Mouse (Mus musculus): Measurements from ENCODE around the gene Zfp217.

The Zfp217 gene

DNA sequence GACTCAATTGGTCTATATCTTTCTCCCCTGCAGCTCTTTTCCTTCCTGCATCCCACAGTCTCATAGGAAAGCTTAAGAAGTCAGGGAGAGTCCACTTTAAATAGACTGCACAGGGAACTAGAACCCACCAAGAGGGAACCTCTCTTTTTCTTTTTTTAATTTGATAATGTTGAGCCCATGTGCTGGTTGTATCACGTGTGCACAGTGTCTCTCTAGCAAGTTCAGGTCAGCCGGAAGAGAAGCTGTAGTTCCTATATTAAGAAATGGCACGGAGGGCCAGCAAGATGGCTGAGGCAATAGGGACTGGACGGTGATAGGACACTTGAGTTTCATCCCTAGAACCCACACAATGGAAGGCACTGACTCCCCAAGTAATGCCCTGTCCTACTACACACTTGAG, 11.1 kb upstream of the Zfp217 start:
- DNase-seq = peak in 1 of 2 experiments; percentile 5

GRCm38 (mm10) chr2:170158251-170158650, 10.3 kb upstream of the Zfp217 start:
- DNase-seq = peak; percentile 38 to 50

DNA sequence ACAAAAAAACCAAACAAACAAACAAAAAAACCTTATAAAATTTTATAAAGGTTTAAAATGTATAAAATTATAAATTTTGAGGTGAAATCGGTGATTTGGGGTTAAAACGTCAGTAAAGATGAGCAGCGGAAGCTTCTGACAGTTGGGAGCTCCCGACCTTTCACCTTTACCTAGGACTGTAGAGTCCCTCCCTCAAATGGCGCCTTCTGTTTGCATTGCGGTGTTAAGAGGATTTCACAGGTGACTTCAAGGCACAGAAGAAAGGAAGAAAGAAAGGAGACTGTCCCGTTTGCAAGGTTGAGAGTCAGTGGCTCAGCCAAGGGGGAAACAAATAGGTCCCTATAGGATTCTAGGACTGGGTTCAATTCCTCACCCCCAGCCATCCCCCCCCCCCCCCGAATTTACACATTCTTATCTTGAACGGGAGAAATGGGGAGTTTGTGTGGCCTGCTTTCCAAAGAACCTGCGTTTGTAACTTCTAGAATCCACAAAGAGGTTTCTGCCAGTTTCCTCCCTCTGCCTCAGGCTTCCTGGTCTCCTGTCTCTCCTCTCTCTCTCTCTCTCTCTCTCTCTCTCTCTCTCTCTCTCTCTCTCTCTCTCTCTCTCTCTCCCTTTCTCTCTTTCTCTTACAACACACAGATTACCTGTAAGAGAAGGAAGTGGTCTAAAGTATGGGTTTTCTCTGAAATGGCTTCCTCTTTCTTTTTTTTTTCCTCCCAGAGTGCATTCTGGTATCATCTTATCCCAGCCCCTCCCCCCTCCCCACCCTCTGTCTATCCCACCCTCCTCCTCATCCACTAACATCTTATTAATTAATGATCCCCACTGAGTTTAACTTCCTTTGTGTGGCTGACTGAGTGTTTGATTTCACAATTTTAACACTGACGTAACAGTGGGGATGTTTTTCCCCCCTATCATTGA, 9.6 kb upstream of the Zfp217 start:
- no peak for DNase-seq

DNA sequence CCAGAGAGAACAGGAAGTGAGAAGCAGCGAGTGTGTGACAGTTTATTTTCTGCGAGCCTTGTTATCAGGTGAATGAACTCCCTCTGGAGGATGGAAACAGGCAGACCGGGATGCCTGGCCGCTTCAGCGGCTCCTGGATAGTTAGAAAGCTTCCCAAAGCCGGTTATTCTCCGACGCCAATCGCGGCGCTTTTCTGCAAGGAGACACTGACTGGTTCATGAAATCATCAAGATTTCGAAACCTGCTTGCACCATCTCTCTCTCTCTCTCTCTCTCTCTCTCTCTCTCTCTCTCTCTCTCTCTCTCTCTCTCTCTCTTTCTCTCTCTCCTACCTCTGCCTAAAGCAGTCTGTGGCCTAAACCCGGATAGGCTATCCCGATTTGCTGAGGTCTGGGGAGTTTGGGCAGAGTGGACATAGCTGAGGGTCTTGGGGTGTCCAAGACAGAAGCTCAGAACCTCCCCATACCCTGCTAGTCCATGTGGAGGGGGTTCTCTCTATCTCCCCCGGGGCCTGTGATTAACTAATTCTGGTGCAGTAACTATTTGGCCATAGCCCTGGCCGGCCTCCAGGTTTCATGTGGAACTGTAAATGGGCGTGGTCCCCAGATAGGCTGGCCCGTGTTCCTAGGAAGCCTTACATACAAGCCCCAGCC, 7.3 kb upstream of the Zfp217 start:
- peak; percentile 81 to 84 for DNase-seq

- peak in 1 of 2 experiments; percentile 21 for DNase-seq
Observed at GRCm38 (mm10) chr2:170154738-170155088, 6.8 kb upstream of the Zfp217 start.

DNA sequence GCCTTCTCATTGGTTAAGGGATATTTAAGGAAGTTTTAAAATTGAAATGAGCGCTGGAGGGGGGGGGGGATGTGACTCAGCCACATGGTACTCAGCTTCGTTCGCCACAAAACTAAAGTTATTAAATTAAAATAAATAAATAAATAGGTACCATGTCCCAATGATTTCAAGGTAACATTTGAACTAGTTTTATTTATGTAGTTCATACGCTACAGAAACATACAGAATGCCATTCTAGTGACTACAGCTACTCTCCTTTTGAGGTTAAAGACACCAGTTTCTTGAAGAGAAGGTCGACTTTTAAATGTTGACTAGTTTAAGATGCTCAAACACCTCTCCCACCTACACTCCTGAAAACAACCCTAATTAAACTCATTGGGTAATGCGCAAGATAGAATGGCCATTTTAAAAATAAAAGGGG, 6.4 kb upstream of the Zfp217 start:
- no peak for DNase-seq

- DNase-seq = peak; percentile 56 to 62
Observed at GRCm38 (mm10) chr2:170153421-170154271, 5.7 kb upstream of the Zfp217 start.

- DNase-seq = peak in 1 of 2 experiments; percentile 26
Observed at GRCm38 (mm10) chr2:170152856-170153255, 5.0 kb upstream of the Zfp217 start.

DNA sequence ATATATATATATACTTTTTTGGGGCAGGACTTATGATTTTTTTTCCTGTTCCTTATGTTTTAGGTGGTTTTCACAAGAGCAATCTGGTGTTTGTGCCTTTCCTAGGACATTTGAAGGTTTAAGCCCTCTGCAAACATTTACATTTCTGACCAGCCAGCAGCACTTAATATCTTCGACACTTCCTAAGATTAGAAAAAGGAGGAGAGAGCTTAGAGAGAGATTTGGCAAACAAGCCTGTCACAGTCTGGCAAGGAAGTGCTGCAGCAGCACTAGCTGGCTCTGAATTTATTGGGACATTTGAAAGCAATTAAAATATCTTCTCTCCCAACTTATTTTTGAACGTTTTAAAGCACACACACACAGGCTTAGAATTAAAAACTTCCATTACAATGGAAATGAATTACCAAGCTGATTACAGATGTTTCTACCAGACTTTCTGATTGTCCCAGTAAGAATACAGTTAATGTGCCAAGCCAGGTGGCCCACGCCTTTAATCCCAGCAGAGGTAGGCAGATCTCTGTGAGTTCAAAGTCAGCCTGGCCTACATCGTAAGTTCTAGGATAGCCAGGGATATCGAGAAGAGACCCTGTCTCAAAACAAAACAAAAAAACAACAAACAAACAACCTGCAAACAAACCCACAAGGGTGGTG, 4.3 kb upstream of the Zfp217 start:
- DNase-seq = peak in 1 of 2 experiments; percentile 30

DNA sequence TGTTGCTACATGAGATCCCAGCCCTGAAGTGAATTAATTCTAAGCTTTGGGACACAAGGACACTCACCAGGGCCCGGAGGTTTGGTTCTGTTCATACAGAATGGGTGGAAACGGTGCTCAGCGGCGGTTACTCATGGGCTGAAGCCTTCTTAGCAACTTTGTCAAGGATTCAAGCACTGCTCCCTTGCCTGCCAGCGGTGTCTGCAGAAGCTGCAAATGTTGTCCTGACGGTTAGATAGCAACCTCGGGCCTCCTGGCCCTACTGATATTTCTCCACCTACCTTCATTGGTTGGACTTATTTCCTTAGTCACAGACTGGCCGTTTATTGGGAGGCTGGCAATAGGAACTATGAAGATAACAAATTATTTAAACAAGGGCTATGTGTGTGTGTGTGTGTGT, 3.6 kb upstream of the Zfp217 start:
- peak in 1 of 2 experiments; percentile 18 for DNase-seq

GRCm38 (mm10) chr2:170148828-170149227, 925 bp upstream of the Zfp217 start:
- peak in 1 of 2 experiments; percentile 9 for DNase-seq

DNA sequence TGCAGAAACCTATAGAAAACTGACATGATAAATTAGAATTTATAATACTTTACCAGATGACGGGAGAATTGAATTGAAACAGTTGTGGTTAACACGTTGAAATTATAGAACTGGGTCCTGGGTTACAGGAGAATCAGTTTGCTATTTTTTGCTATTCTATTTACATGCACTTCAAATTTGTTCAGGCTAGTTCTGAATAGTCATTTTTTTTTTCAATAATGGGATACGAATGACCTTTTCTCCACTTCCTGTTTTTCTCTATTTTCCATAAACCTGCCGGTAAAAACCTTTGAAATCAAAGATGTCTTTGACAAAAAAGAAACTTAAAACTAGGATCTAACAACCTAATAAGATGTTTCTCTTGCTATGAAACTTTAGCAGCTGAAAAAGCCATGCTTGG, 733 bp downstream of the Zfp217 start:
- DNase-seq = no peak

GRCm38 (mm10) chr2:170144343-170144742, 3.6 kb downstream of the Zfp217 start:
- no peak for DNase-seq

DNA sequence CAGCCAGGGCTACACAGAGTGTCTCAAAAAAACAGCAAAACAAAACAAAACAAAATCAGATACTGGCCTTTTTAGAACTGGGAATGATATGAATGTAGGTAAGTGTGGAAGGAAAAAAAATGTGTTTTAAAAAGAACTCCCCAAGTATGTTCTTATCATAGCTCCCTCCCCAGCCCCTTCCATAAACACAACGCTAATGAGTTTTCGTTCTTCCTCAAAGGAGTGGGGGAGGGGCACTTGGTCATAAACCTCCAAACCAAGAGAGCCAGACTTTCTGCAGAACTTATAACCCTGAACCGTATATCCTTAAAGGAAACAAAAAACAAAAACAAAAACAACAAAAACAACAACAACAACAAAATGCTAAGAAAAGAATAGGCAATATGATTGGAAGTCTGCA, 4.0 kb downstream of the Zfp217 start:
- DNase-seq = no peak

DNA sequence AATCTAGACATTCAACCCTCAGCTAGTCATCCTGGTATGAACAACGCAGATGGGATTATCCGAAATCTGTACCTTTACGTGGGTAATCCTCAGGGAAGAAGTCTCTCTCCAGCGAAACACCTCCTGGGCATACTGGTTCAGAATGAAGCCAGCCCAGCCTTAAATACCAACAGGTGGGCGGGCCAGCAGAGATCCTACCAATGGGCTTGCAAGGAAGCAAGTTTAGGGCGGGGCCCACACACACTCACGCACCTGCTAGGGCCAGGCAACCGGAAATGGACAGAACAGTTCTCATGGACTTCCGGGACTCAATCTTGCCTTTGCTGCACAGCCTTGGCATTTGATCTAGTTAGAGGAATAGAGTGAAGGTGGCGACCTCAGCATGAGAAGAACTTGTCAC, 5.4 kb downstream of the Zfp217 start:
- no peak for DNase-seq

GRCm38 (mm10) chr2:170141481-170141880, 6.4 kb downstream of the Zfp217 start:
- DNase-seq = no peak

DNA sequence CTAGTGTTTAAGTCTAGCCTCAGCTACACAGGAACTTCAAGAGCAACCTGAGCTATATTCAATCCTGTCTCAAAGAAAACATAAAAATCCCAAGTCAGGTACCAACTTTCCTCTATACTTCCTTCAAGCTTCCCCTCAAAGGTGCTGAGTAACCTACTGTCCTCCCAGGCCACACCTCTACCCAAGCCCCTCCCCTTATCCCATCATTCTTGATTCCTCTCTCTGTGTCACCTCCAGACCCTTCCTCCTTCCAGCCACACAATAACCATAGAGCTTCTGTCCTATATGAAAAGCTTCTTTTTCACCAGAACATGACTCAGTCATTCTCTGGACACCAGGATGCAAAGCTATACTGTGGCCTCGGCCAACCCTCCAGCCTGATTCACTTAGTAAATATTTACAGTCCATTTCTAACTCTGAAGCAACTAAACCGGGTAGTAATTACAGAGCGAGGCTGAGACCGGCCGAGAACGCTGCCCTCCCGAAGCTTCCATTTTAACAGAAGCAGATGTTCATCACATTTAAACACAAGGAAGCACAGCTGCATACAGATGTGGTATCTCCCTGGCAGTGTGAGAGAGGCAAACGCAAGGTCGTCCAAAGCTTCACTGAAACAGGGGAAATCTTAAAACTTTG, 8.4 kb downstream of the Zfp217 start:
- DNase-seq = no peak

- no peak for DNase-seq
Observed at GRCm38 (mm10) chr2:170136928-170137327, 11.0 kb downstream of the Zfp217 start.

GRCm38 (mm10) chr2:170135820-170136219, 12.1 kb downstream of the Zfp217 start:
- no peak for DNase-seq

DNA sequence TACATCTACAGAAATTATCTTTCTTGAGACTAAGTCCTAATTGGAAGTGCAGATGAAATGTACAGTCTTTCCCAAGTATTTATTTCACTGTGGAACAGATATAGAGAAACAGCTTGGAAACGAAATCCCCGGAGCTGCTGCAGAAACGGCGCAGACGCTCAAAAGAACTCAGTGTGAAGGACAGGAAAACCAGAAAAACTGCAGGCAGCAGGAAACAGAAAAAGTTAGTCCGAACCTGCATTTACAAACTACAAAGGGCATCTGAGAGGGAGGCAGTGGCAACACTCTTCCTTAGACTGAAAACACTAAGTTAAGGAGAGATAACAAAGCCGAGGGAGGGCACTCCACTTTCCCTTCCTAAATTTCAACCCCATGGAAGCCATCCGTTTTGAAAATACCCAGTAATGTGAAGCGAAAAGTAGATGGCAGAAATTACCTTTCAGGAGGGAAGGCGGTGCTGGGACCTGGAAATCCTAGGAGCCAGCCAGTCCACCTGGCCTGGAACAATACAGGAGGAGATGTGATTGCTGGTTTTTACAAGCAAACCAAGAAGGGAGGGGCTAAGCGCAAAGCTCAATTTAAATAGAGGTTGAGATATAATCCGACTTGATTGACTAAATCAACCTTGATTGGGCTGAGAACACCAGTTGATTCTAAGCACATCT, 13.7 kb downstream of the Zfp217 start:
- DNase-seq = no peak

GRCm38 (mm10) chr2:170133093-170133731, 14.7 kb downstream of the Zfp217 start:
- peak; percentile 80 to 89 for DNase-seq
